Mouse (Mus musculus) intestine, postnatal 0 days (tissue): ENCODE data around the gene Mcur1. TPM values are rescaled to one million over a fixed set of nuclear protein-coding genes. Genes with fewer than 3 reads are reported as not detected.

Experiments
- ATAC-seq: fragments of 200-750 bp; cut with Nextera tagmentation; 2 replicates; pipeline ENCODE4 v1.8.0; 2017; ENCODE audit warnings: mild to moderate bottlenecking, moderate TSS enrichment, moderate library complexity
- H3K27ac ChIP-seq: fragments of 300-500 bp; sonication (generic); 2 replicates; pipeline ENCODE4 v1.5.1; 2014; ENCODE audit warnings: mild to moderate bottlenecking, low read depth, low read length, moderate library complexity
- H3K27me3 ChIP-seq: fragments of 300-500 bp; sonication (generic); replicated peaks from 2 replicates; pipeline ENCODE4 v1.6.1; 2014; ENCODE audit warnings: low read length, mixed read lengths; ENCODE audit not compliant: control insufficient read depth, insufficient read depth
- H3K36me3 ChIP-seq: fragments of 300-500 bp; sonication (generic); 2 replicates; pipeline ENCODE4 v1.6.1; 2014; ENCODE audit warnings: mild to moderate bottlenecking, moderate library complexity; ENCODE audit not compliant: control insufficient read depth, insufficient read depth
- H3K4me1 ChIP-seq: fragments of 300-500 bp; sonication (generic); replicated peaks from 2 replicates; pipeline ENCODE4 v1.6.1; 2014; ENCODE audit warnings: antibody characterized with exemption, low read length, mixed read lengths; ENCODE audit not compliant: control insufficient read depth, insufficient read depth
- H3K4me2 ChIP-seq: fragments of 300-500 bp; sonication (generic); replicated peaks from 2 replicates; pipeline ENCODE4 v1.6.1; 2014; ENCODE audit warnings: low read depth, mild to moderate bottlenecking, moderate library complexity
- H3K4me3 ChIP-seq: fragments of 300-500 bp; sonication (generic); 2 replicates; pipeline ENCODE4 v1.5.1; 2014; ENCODE audit warnings: low read depth, low read length
- H3K9ac ChIP-seq: fragments of 300-500 bp; sonication (generic); 2 replicates; pipeline ENCODE4 v1.6.1; 2014; ENCODE audit warnings: mild to moderate bottlenecking, low read depth, low read length
- H3K9me3 ChIP-seq: fragments of 300-500 bp; sonication (generic); 2 replicates; pipeline ENCODE4 v1.6.1; 2016; ENCODE audit warnings: mixed run types; ENCODE audit not compliant: control insufficient read depth
- CTCF ChIP-seq: sonication (generic); IDR thresholded peaks from 2 replicates; pipeline ENCODE4 v1.5.1; 2016; ENCODE audit warnings: low read depth, mild to moderate bottlenecking, control low read depth, antibody characterized with exemption, moderate library complexity
- WGBS: fragments of 180-500 bp; shearing (Covaris S2); extraction: QIAGEN DNeasy Blood & Tissue Kit; methylation state at CpG from one replicate; pipeline ENCODE4 v1.1.7; 2014; 5-methylcytosine and 5-hydroxymethylcytosine counted together
- polyA plus RNA-seq: library from polyadenylated mRNA; unstranded; fragments of >200 nt; fragmentation: Nextera tagmentation; extraction: Ambion mirVana; gene quantifications from 2 replicates; pipeline ENCODE4 v1.2.1, GENCODE M21; 2015

Gene Mcur1
- polyA plus RNA-seq, 1 experiment from 2014 or later = 15.4 TPM

GRCm38 (mm10) chr13:43525363-43526134 lies 34.4 kb downstream of the Mcur1 start:
- Histone ChIP-seq H3K27ac (0 out of 2 replicates have a peak overlapping the region, but pooled peaks have one; percentile 15), H3K4me3 (no peak overlapping the region), H3K9ac (no peak overlapping the region), H3K4me1 (peaks cover 8% of the 10 kb centered on the region; the same call in 1 of the 2 replicates), H3K27me3 (no peaks in the 10 kb centered on the region), H3K9me3 (no peaks in the 10 kb centered on the region), H3K36me3 (no peaks in the 10 kb centered on the region), H3K4me2 (no peak overlapping the region)
- no peak for TF ChIP-seq CTCF
- 45% methylated on average over 16 of the region's 16 CpGs for WGBS
- 0 out of 2 replicates have a peak, but pooled peaks have one; percentile 13 for ATAC-seq

GRCm38 (mm10) chr13:43524491-43525362 lies 35.3 kb downstream of the Mcur1 start:
- Histone ChIP-seq H3K9me3 (no peaks in the 10 kb centered on the region), H3K36me3 (no peaks in the 10 kb centered on the region), H3K9ac (no peak overlapping the region), H3K4me2 (peak overlapping the region; percentile 37), H3K27ac (no peak overlapping the region; the same call in 1 of the 2 replicates), H3K4me1 (peaks cover 8% of the 10 kb centered on the region; the same call in 1 of the 2 replicates), H3K4me3 (no peak overlapping the region), H3K27me3 (no peaks in the 10 kb centered on the region)
- ATAC-seq = peak; percentile 51; the same call in 1 of the 2 replicates
- 53% methylated on average over 16 of the region's 16 CpGs for WGBS
- TF ChIP-seq CTCF = 0 out of 2 replicates have a peak, but pooled peaks have one; percentile 1

DNA sequence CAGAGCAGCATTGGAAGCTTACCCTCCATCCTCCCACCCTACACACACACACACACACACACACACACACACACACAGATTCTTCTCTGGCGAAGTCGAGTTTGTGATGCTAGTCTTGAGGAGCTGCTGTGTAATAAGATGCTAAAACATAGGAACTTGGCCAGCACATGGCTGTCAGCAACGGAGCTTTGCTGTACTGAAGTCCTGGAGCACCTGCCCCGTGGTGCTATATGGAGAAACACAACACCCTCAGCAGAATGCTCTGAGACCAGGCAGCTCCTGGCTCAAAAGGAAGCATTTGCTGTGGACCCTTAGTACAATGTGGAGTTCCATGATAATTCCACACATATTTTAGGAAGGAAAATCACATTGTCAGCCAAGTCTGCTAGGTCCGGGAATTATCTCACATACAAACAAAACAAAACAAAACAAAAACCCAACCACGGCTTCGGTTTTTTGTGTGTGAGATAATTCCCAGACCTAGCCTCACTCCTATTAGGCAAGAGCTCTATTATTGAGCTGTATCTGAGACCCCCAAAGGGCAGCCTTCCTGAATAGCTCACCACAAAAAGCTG lies 36.0 kb downstream of the Mcur1 start:
- Histone ChIP-seq H3K4me2 (peak overlapping the region; percentile 37; the same call in 1 of the 2 replicates), H3K9me3 (no peaks in the 10 kb centered on the region), H3K27me3 (no peaks in the 10 kb centered on the region), H3K27ac (no peak overlapping the region), H3K9ac (no peak overlapping the region), H3K36me3 (no peaks in the 10 kb centered on the region), H3K4me3 (no peak overlapping the region), H3K4me1 (peaks cover 8% of the 10 kb centered on the region; the same call in 1 of the 2 replicates)
- TF ChIP-seq CTCF = no peak
- no peak for ATAC-seq
- 58% methylated on average over 7 of the region's 7 CpGs for WGBS

DNA sequence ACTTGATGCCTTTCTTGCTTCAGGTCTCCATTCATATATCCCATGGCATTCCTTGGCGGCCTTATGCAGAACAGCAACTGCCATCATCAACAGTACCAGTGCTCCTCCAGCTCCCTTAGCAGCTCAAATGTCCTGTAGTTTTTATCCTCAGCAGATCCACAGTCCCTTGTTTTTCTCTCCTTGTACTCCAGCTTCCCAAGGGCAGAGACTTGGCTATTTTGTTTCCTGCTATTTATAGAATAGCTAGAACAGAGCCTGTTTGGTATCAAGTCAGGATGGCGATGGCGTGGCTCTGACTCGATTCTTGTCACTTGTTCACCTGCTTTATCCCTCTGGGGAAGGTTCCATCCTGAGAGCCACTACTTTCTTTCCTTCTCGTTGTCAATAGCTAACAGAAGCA lies 38.1 kb downstream of the Mcur1 start:
- no peak for TF ChIP-seq CTCF
- ATAC-seq = no peak
- WGBS = 87% methylated on average over 5 of the region's 5 CpGs
- H3K36me3 ChIP-seq = no peaks in the 10 kb centered on the region
- no peak overlapping the region for H3K9ac ChIP-seq
- H3K4me1 ChIP-seq = peaks cover 8% of the 10 kb centered on the region; the same call in 1 of the 2 replicates
- H3K27me3 ChIP-seq = no peaks in the 10 kb centered on the region
- H3K4me3 ChIP-seq = no peak overlapping the region
- no peaks in the 10 kb centered on the region for H3K9me3 ChIP-seq
- H3K4me2 ChIP-seq = no peak overlapping the region
- H3K27ac ChIP-seq = no peak overlapping the region

GRCm38 (mm10) chr13:43519251-43519650 lies 40.7 kb downstream of the Mcur1 start:
- WGBS = 71% methylated on average over 6 of the region's 6 CpGs
- no peak overlapping the region for H3K27ac ChIP-seq
- no peak overlapping the region for H3K4me3 ChIP-seq
- H3K9ac ChIP-seq = no peak overlapping the region
- H3K27me3 ChIP-seq = no peaks in the 10 kb centered on the region
- no peaks in the 10 kb centered on the region for H3K4me1 ChIP-seq
- H3K4me2 ChIP-seq = no peak overlapping the region
- TF ChIP-seq CTCF = no peak
- H3K36me3 ChIP-seq = no peaks in the 10 kb centered on the region
- no peak for ATAC-seq
- no peaks in the 10 kb centered on the region for H3K9me3 ChIP-seq

GRCm38 (mm10) chr13:43517371-43517770 lies 42.6 kb downstream of the Mcur1 start:
- Histone ChIP-seq H3K27me3 (no peaks in the 10 kb centered on the region), H3K4me3 (no peak overlapping the region), H3K27ac (no peak overlapping the region), H3K9ac (no peak overlapping the region), H3K4me1 (no peaks in the 10 kb centered on the region), H3K9me3 (no peaks in the 10 kb centered on the region), H3K4me2 (no peak overlapping the region), H3K36me3 (no peaks in the 10 kb centered on the region)
- no peak for ATAC-seq
- 64% methylated on average over 8 of the region's 8 CpGs for WGBS
- TF ChIP-seq CTCF = no peak
